Mouse (Mus musculus): ENCODE data around the gene Rtkn.

Rtkn gene

DNA sequence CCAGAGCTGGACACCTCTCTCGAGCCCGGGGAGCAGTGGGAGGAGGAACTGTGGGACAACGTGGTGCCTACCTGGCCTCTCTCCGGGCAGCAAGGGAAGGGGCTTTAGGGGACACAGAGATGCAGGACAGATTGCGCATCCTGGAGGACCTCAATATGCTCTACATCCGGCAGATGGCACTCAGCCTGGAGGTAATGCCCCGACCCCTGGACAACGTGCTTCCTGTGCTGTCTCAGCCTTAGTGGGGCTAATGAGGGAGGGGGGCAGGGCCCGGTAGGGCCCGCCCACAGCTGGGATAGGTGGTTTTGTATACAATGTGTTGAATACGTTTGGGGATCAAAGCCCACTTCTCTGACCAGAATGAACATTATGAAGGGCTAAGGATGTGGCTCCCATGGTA lies 2.8 kb downstream of the Rtkn start:
- DNase-seq (ENCODE audit: low spot score in 2 of 2) = no peak

- no peak for DNase-seq (ENCODE audit: low spot score in 2 of 2)
Measured at GRCm38 (mm10) chr6:83140044-83140443, 4.8 kb downstream of the Rtkn start.

DNA sequence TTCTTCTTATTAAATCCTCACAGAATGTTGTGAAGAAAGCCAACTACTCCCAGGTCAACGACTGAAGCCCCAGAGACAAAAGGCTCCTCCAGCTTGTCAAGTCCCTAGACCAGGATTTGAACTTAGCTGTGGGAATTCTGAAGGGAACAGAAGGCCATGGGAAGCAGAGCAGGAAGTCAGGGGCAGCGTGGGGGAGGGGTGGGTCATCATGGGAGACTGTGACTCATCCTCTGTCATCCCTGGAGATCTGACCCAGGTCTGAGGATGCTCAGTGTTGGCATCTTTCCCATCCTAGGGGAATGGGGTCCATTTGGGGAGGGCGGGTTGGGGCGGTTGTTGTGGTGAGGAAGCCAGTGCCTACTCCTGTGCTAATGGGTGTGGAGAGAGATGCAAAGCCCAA lies 6.4 kb downstream of the Rtkn start:
- DNase-seq (ENCODE audit: low spot score in 2 of 2) = no peak

GRCm38 (mm10) chr6:83142211-83142731 lies 7.0 kb downstream of the Rtkn start:
- no peak for DNase-seq (ENCODE audit: low spot score in 2 of 2)

- DNase-seq (ENCODE audit: low spot score in 2 of 2) = no peak
Measured at GRCm38 (mm10) chr6:83142886-83143285, 7.6 kb downstream of the Rtkn start.

GRCm38 (mm10) chr6:83145209-83145608 lies 9.9 kb downstream of the Rtkn start:
- no peak for DNase-seq (ENCODE audit: low spot score in 2 of 2)

GRCm38 (mm10) chr6:83145805-83146204 lies 10.5 kb downstream of the Rtkn start:
- DNase-seq (ENCODE audit: low spot score in 2 of 2) = no peak

GRCm38 (mm10) chr6:83147280-83147679 lies 12.0 kb downstream of the Rtkn start:
- DNase-seq (ENCODE audit: low spot score in 2 of 2) = no peak

- DNase-seq (ENCODE audit: low spot score in 2 of 2) = no peak
Measured at GRCm38 (mm10) chr6:83151721-83152120, 16.5 kb downstream of the Rtkn start.

- DNase-seq (ENCODE audit: low spot score in 2 of 2) = no peak
Measured at GRCm38 (mm10) chr6:83153038-83153437, 17.8 kb downstream of the Rtkn start.

- DNase-seq (ENCODE audit: low spot score in 2 of 2) = no peak
Measured at GRCm38 (mm10) chr6:83153485-83153884, 18.2 kb downstream of the Rtkn start.

DNA sequence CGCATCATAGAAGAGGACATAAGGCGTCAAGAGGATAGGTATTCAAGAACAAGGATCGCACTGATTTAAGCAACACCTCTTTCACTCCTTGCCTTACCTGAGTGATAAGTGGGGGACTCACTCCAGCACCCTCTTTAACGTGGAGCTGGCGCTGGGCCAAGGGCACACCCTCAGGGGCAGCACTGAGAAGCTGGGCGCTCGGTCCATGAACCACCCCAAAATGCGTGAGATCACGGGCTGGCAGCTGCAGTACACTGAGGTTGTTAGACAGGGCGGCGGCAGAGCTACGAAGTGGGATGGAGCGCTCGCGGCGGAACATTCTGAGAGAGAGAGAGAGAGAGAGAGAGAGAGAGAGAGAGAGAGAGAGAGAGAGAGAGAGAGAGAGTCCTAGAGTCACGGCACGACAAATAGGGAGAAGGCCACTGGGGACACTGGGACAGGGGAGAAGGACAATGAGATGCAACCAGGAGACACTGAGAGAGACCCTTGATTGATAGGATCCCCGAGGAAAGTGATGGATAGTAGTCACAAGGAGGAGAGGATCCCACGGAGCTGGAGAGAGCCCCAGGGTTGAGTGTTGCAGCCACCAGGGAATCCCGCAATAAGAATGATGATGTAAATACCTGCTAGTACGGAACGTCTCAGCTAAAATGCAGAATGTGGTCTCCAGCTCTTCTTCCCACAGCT lies 20.4 kb downstream of the Rtkn start:
- DNase-seq (ENCODE audit: low spot score in 2 of 2) = no peak

DNA sequence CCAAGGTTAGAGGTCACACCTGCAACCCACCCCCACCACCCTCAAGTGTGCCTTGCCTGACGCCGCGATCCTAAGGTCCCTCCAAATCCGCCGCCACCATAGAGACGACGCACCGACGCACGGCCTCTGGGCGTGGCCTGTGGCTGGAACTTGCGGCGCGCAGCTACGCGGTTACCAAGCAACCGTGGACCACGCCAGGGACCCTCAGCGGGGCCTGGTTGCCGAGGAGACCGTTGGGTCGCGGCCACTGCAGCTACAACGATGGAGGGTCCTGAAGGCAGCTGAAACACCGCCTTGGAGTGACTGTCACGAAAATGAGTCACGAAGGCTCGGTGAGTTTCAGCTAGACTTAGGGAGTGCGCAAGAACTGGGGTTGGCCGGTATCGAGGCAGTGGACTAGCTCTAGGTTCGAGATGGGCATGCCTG lies 21.0 kb downstream of the Rtkn start, which contains the start of the genes Wdr54 and 1700003E16Rik:
Gene Wdr54 (minus strand): TSS at position 139 of the 426 bp plus-strand sequence.
Gene 1700003E16Rik (plus strand): TSS at position 146 of the 426 bp plus-strand sequence.
- peak; percentile 28 to 41 for DNase-seq (ENCODE audit: low spot score in 2 of 2)

DNA sequence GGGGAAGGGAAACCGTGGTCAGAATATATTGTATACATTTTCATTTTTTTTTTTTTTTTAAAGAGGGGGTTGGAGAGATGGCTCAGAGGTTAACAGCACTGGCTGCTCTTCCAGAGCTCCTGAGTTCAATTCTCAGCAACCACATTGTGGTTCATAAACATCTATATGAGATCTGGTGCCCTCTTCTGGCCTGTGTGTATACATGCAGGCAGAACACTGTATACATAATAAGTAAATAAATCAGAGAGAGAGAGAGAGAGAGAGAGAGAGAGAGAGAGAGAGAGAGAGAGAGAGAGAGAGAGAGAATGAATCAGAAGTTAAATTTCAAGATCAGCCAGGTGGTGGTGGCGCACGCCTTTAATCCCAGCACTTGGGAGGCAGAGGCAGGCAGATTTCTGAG lies 24.2 kb downstream of the Rtkn start:
- peak; percentile 27 to 45 for DNase-seq (ENCODE audit: low spot score in 2 of 2)

DNA sequence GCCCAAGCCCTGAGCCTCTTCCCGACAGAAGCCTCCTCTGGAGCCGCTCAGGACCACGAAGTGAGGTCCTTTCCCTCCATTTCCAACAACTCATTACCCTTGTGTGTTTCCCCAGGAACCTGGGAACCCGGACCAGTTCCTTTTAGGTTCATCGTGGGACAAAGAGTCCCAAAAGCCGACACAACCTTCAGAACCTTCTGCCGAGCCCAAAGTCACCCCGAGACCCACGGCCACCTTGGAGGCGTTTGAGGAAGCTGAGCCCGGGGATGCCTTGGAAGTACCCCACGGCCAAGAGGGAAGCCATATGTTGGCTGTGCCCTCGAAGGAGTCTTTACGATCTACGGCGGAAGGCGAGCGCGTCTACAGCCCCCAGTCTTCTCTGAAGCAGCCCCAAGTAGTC lies 26.2 kb downstream of the Rtkn start:
- DNase-seq (ENCODE audit: low spot score in 2 of 2) = no peak

DNA sequence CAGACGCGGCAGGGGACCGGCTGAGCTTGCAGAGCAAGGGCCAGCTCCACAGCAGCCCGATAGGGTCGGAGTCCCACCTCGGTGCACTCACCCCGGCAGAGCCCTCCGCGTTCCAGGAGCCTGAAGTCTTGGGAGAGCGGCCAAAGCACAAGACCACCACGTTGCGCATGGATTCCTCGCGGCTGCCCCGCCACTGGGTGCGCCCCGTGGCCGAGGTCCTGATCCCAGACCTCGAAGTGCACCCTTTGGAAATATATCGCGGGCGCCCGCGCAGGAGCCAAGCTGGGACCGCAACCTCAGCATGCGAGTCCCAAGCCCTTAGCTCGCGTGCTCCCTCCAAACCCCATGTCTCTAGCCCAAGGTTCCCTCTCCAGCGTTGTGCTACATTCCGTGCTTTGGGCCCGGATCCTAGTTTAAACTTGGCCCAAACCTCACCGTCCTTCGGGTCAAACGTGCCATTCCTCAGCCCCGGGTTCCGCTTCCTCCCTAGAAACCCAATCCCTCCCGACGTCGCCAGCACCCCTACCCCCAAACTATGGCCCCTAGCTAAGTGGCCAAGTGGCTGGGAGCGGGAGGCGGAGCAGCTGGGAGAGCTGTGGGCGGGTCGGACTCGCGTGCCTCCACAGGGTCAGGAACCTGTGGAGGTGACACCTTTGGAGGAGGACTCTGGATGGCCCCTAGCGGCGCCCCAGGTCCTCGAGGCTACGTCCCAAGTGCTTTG lies 26.8 kb downstream of the Rtkn start:
- no peak for DNase-seq (ENCODE audit: low spot score in 2 of 2)

DNA sequence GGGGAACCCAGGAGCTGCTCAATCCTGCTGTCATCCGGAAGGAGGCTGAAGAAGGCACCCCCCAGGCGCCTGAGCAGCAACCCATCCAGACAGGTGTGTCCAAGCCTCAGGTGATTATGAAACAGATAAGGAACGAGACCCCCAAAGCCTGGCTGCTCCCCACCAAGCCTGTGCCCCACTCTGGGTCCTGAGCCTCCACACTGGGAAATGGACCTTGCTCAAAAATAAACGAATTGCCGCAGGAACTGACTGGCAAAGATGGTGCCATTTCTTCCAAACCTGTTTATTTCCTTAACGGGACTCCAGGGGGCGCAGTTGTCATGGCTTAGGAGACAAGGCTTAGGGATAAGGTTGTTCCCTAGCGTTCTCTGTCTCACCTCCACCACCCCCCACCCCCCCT lies 27.4 kb downstream of the Rtkn start:
- DNase-seq (ENCODE audit: low spot score in 2 of 2) = peak in 1 of 2 experiments; percentile 29

DNA sequence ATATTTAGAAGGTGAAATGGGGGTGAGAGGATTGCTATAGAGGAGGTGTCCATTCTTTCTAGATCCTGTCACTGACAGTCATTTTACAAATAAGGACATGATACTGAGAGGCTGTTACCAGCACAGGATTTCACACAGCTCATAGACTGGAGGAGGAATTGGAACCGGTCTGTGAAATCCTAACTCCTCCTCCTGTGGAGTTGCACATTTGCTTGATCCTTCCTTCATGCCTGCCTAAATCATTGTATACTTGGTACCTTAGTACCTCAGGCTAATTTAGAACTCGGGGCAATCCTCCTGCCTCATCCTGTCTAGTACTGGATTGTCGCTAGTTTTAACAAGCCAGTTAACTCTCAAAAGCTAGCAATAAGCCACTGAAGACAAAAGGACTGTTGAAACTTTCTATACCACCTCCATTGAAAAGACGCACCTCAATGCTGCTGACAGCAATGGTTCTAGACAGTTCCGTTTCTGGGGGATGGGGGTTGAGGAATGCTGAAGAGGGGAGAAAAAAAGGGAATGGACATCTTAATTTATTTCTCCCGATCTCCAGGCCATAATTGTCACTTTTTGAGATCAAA lies 29.9 kb downstream of the Rtkn start:
- DNase-seq (ENCODE audit: low spot score in 2 of 2) = no peak

DNA sequence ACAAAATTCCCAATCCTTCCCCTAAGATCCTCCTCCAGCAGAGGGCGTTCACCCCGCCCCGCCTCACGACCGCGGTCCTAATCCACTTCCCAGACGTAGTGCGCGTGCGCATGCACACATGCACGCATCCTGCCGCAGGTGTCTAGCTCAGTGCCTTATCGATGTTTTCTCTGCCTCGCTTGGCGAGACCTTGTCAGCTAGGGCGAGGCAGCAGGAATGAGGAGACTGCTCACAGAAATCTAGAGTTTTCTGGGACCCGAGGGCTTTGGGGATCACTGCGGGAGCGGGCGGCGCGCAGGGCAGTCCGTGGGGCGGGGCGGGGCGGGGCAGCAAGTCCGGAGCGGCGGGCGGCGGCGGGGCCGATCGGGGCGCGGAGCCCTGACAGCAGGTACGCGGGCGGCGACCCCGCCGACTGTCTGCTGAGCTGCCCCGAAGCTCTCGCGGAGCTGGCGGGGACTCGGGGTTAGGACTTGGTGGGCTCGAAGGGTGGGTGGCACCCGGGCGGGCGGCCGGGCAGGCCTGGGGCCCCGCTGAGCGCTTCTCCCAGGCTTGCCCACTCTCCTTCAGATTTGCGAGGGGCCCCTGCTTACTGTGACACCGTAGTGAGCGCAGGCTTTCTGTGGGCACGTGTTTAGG lies 30.5 kb downstream of the Rtkn start, which contains the start of gene Dctn1:
Gene Dctn1 (plus strand): TSS at position 314 of the 636 bp plus-strand sequence.
- peak; percentile 90 to 93 for DNase-seq (ENCODE audit: low spot score in 2 of 2)

- no peak for DNase-seq (ENCODE audit: low spot score in 2 of 2)
Measured at GRCm38 (mm10) chr6:83166243-83166630, 31.0 kb downstream of the Rtkn start.

DNA sequence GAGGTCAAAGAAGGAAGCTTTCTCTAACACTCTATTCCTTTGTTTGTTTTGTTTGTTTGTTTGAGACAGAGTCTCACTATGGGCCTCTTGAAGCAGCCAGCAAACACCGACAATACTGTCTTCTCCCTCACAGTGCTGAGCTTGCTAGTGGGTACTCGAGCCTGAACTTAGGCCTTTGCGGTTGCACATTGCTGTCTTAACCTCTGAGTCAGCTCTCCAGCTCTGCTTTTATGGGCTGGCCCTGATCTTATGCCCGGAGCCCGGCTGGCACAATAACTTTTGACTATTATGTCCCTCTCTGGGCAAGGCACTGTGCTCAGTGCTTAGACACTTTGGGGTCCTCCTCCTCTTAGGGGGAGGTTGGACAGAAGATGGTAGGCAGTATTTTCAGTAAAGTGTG lies 34.6 kb downstream of the Rtkn start:
- no peak for DNase-seq (ENCODE audit: low spot score in 2 of 2)

GRCm38 (mm10) chr6:83171063-83171462 lies 35.8 kb downstream of the Rtkn start:
- DNase-seq (ENCODE audit: low spot score in 2 of 2) = no peak

Data from spleen, postnatal 36 days (tissue).